ENCODE assay signal across 12 mouse cellular contexts in genomic region chr9:64612984-64613649, GRCm38 (mm10).
A peak's percentile ranks its signal among the peaks of the same experiment; 100 is the strongest.
DNase-seq lines count a peak whose midpoint lies in the region; ATAC-seq and TF ChIP-seq lines count a peak whose summit lies in the region.
"Had no signal": no experiment of that assay in that cellular context is flagged by ENCODE, and none has a peak within 500 bp of the region (broad histone marks: within the 10 kb centered on the region; RNA-seq: fewer than 3 reads in every experiment).

No protein-coding gene starts in this region.

- dilution Hi-C loops in CH12.LX (cut with MboI; ENCODE audit: extremely low pct_ligation_motif_present, extremely low pct_unique_long_range_greater_than_20kb, low sequenced_read_pairs), result no loop called here

- no peak for ATAC-seq in kidney, embryonic 15.5 days (replicated peaks; ENCODE audit: low FRiP score)
- peak; percentile 43 for ATAC-seq in forebrain, embryonic 16.5 days
- ATAC-seq in megakaryocyte progenitor cell, adult 5-6 weeks (replicated peaks; ENCODE audit: poor library complexity), result no peak
- ATAC-seq in intestine, embryonic 15.5 days, result no peak

- DNase-seq in kidney, adult 9 months, result peak; percentile 24
- DNase-seq in 3T3-L1 (ENCODE audit: low read depth, low spot score) (peak; percentile 26), CH12.LX (ENCODE audit: extremely low read depth) (peak; percentile 33)
- DNase-seq in adrenal gland, postnatal 10 days, result no peak
- DNase-seq: cerebellum, adult 8-10 months; gastrocnemius, postnatal 14 days had no signal

- no peak for TF ChIP-seq POLR2A in CH12.LX (IDR thresholded peaks at IDR 0.05; ENCODE audit: low read depth, low read length)

- no peak overlapping the region for H3K4me2 ChIP-seq in kidney, embryonic 15.5 days
- H3K4me2 ChIP-seq in CH12.LX (ENCODE audit: insufficient read depth, low read depth, poor library complexity, severe bottlenecking), result no peak overlapping the region
- H3K4me2 ChIP-seq in forebrain, embryonic 16.5 days (ENCODE audit: low read length), result peak overlapping the region; percentile 10
- H3K4me2 ChIP-seq in intestine, embryonic 15.5 days (replicated peaks), result no peak overlapping the region
- H3K4me2 ChIP-seq: embryonic facial prominence, embryonic 15.5 days had no signal

- no peak overlapping the region for H3K4me3 ChIP-seq in kidney, embryonic 15.5 days (replicated peaks)
- H3K4me3 ChIP-seq in CH12.LX (replicated peaks in 1 of 3; ENCODE audit: low read depth in 2 of 3, low read length in 2 of 3, poor library complexity in 1 of 3), result no peak overlapping the region
- no peak overlapping the region for H3K4me3 ChIP-seq in forebrain, embryonic 16.5 days (replicated peaks; ENCODE audit: low read length)
- no peak overlapping the region for H3K4me3 ChIP-seq in intestine, embryonic 15.5 days (replicated peaks)
- H3K4me3 ChIP-seq: embryonic facial prominence, embryonic 15.5 days had no signal

- peak; percentile 38 for TF ChIP-seq RAD21 in CH12.LX (IDR thresholded peaks at IDR 0.05; ENCODE audit: low read depth, low read length)

- H3K36me3 ChIP-seq in kidney, embryonic 15.5 days, result no peaks in the 10 kb centered on the region
- no peaks in the 10 kb centered on the region for H3K36me3 ChIP-seq in CH12.LX (replicated peaks in 1 of 2; ENCODE audit: control insufficient read depth in 1 of 2, insufficient read depth in 1 of 2, low read length in 1 of 2)
- H3K36me3 ChIP-seq in forebrain, embryonic 16.5 days (ENCODE audit: control insufficient read depth, insufficient read depth), result no peaks in the 10 kb centered on the region
- no peaks in the 10 kb centered on the region for H3K36me3 ChIP-seq in intestine, embryonic 15.5 days
- H3K36me3 ChIP-seq: embryonic facial prominence, embryonic 15.5 days had no signal

- peaks cover 16% of the 10 kb centered on the region for H3K4me1 ChIP-seq in kidney, embryonic 15.5 days
- H3K4me1 ChIP-seq in CH12.LX (ENCODE audit: control insufficient read depth in 1 of 2, insufficient read depth in 2 of 2), result no peaks in the 10 kb centered on the region
- peaks cover 27% of the 10 kb centered on the region for H3K4me1 ChIP-seq in forebrain, embryonic 16.5 days (replicated peaks; ENCODE audit: control insufficient read depth, insufficient read depth, low read length)
- no peaks in the 10 kb centered on the region for H3K4me1 ChIP-seq in intestine, embryonic 15.5 days (replicated peaks)
- H3K4me1 ChIP-seq: embryonic facial prominence, embryonic 15.5 days had no signal

- no peak overlapping the region for H3K27ac ChIP-seq in kidney, embryonic 15.5 days
- no peak overlapping the region for H3K27ac ChIP-seq in CH12.LX (ENCODE audit: insufficient read depth, low read depth)
- H3K27ac ChIP-seq in forebrain, embryonic 16.5 days (ENCODE audit: low read length), result peak overlapping the region; percentile 70
- H3K27ac ChIP-seq in intestine, embryonic 15.5 days, result no peak overlapping the region
- H3K27ac ChIP-seq: embryonic facial prominence, embryonic 15.5 days; macrophage had no signal

- no peak for TF ChIP-seq EP300 in CH12.LX (IDR thresholded peaks at IDR 0.05; ENCODE audit: low read length)

- H3K79me2 ChIP-seq in CH12.LX (replicated peaks; ENCODE audit: control insufficient read depth, extremely low read depth, insufficient read depth, poor library complexity, severe bottlenecking), result no peaks in the 10 kb centered on the region

- in situ Hi-C loops in CH12.LX (cut with MboI; ENCODE audit: low pct_ligation_motif_present, low pct_unique_long_range_greater_than_20kb, low sequenced_read_pairs), result no loop called here

- peak; percentile 44 to 68; a peak in 3 of 4 replicates for TF ChIP-seq CTCF in CH12.LX (conservative IDR thresholded peaks at IDR 0.05 in 1 of 2, IDR thresholded peaks at IDR 0.05 in 1 of 2; ENCODE audit: low read depth in 2 of 2, low read length in 2 of 2)

- H3K9me3 ChIP-seq in kidney, embryonic 15.5 days (replicated peaks), result no peaks in the 10 kb centered on the region
- H3K9me3 ChIP-seq in CH12.LX (replicated peaks; ENCODE audit: low read length), result no peaks in the 10 kb centered on the region
- H3K9me3 ChIP-seq in forebrain, embryonic 16.5 days (ENCODE audit: control insufficient read depth, low read length), result no peaks in the 10 kb centered on the region
- H3K9me3 ChIP-seq in intestine, embryonic 15.5 days, result no peaks in the 10 kb centered on the region
- H3K9me3 ChIP-seq: embryonic facial prominence, embryonic 15.5 days had no signal

- H3K9ac ChIP-seq in kidney, embryonic 15.5 days, result no peak overlapping the region
- no peak overlapping the region for H3K9ac ChIP-seq in CH12.LX (ENCODE audit: insufficient read depth, low read depth)
- H3K9ac ChIP-seq in forebrain, embryonic 16.5 days (replicated peaks; ENCODE audit: low read depth, low read length), result no peak overlapping the region
- H3K9ac ChIP-seq in intestine, embryonic 15.5 days, result no peak overlapping the region
- H3K9ac ChIP-seq: embryonic facial prominence, embryonic 15.5 days had no signal

- H3K27me3 ChIP-seq in kidney, embryonic 15.5 days, result 0 out of 2 replicates have a peak, but pooled peaks cover 4% of the 10 kb centered on the region
- H3K27me3 ChIP-seq in CH12.LX (replicated peaks), result peaks cover 9% of the 10 kb centered on the region
- H3K27me3 ChIP-seq in forebrain, embryonic 16.5 days (replicated peaks; ENCODE audit: control insufficient read depth, insufficient read depth, low read length), result no peaks in the 10 kb centered on the region
- no peaks in the 10 kb centered on the region for H3K27me3 ChIP-seq in intestine, embryonic 15.5 days (replicated peaks)

- 52% methylated on average over 7 of the region's 7 CpGs for WGBS in kidney, embryonic 15.5 days
- 27% methylated on average over 7 of the region's 7 CpGs for WGBS in forebrain, embryonic 16.5 days
- WGBS in intestine, embryonic 15.5 days, result 53% methylated on average over 7 of the region's 7 CpGs

TF ChIP-seq in CH12.LX, 34 proteins besides CTCF, POLR2A, EP300 and RAD21:
- TF ChIP-seq ZKSCAN1 (IDR thresholded peaks at IDR 0.05; ENCODE audit: borderline replicate concordance, low read depth, low read length) (peak; percentile 82; the same call in 1 of the 2 replicates), RCOR1 (conservative IDR thresholded peaks at IDR 0.05; ENCODE audit: low read depth, low read length) (no peak), SMC3 (IDR thresholded peaks at IDR 0.05; ENCODE audit: low read depth, low read length) (peak; percentile 42; the same call in 1 of the 2 replicates), ZC3H11A (IDR thresholded peaks at IDR 0.05; ENCODE audit: low read depth, low read length) (no peak), KAT2A (IDR thresholded peaks at IDR 0.05; ENCODE audit: insufficient replicate concordance, low read length) (no peak), MXI1 (IDR thresholded peaks at IDR 0.05; ENCODE audit: low read depth, low read length) (no peak), TCF12 (IDR thresholded peaks at IDR 0.05; ENCODE audit: low read depth, low read length) (no peak), CHD1 (IDR thresholded peaks at IDR 0.05; ENCODE audit: low read depth, low read length) (no peak), USF1 (IDR thresholded peaks at IDR 0.05; ENCODE audit: low read depth, low read length) (no peak), GABPA (IDR thresholded peaks at IDR 0.05; ENCODE audit: insufficient replicate concordance, low read depth, low read length) (no peak)
